Mouse (Mus musculus): ENCODE results near the gene Olfr172.
A peak's percentile ranks its signal among the peaks of the same experiment; 100 is the strongest.

Olfr172 gene

DNA sequence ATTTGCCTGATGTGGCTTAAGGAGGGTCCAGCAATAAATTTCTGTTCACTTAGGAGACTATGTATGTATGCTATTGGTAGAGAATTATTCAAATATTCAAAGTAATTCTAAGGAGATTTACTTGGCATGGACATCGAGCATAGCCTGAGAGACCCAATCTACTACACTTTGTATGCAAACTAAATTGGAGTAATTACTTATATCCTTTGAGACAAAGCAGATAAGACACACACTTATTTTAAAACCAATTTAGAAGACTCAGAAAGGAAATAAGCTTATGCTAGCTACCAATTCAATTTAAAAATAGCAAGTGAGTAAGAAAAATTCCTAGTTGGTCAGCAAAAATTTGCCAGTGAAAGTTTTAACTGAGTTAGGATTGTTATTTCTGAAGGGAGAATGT lies at the start of gene Olfr172:
Olfr172 (minus strand) TSS at position 101 of the 400 bp plus-strand sequence.
- DNase-seq: no peak

DNA sequence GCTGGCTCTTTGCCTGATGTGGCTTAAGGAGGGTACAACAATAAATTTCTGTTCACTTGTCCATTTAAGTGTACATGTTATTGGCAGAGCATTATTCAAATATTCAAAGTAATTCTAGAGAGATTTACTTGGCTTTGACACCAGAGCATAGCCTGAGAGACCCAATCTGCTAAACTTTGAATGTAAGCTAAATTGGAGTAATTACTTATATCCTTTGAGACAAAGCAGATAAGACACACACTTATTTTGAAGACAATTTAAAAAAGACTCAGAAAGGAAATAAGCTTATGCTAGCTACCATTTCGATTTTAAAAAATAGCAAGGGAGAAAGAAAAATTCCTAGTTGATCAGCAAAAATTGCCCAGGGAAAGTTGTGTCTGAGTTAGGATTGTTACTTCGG lies 37.2 kb upstream of the Olfr172 start, which contains the start of gene Olfr173:
Olfr173 (minus strand) TSS at position 101 of the 400 bp plus-strand sequence.
- no peak for DNase-seq

- no peak for DNase-seq
These were observed 6.8 kb downstream of the Olfr172 start for GRCm38 (mm10) chr16:58756191-58756590.

GRCm38 (mm10) chr16:58751314-58751713 lies 11.7 kb downstream of the Olfr172 start:
- DNase-seq: no peak

- no peak for DNase-seq
These were observed 16.3 kb downstream of the Olfr172 start for GRCm38 (mm10) chr16:58746715-58747114.

- no peak for DNase-seq
These were observed 22.2 kb downstream of the Olfr172 start for GRCm38 (mm10) chr16:58740751-58741150.

GRCm38 (mm10) chr16:58738800-58739199 lies 24.2 kb downstream of the Olfr172 start:
- no peak for DNase-seq

DNA sequence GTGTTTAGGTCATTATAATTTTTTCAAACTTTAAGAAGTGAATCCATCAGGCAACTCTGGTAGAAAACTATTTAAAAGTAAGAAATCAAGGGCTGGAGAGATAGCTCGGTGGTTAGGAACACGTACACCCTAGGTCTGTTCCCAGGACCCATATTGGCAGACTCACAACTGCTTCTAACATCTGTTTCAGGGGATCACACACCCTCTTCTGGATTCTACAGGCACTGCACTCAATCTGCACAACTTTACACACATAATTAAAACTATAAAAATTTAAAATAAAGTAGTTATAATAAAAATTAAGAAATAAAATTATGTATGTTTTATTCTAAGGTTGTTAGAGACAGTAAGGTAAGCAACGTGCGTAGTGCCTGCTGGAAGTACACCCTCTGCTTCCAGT lies 24.8 kb downstream of the Olfr172 start:
- DNase-seq: no peak

- no peak for DNase-seq
These were observed 34.8 kb downstream of the Olfr172 start for GRCm38 (mm10) chr16:58728176-58728671.

DNA sequence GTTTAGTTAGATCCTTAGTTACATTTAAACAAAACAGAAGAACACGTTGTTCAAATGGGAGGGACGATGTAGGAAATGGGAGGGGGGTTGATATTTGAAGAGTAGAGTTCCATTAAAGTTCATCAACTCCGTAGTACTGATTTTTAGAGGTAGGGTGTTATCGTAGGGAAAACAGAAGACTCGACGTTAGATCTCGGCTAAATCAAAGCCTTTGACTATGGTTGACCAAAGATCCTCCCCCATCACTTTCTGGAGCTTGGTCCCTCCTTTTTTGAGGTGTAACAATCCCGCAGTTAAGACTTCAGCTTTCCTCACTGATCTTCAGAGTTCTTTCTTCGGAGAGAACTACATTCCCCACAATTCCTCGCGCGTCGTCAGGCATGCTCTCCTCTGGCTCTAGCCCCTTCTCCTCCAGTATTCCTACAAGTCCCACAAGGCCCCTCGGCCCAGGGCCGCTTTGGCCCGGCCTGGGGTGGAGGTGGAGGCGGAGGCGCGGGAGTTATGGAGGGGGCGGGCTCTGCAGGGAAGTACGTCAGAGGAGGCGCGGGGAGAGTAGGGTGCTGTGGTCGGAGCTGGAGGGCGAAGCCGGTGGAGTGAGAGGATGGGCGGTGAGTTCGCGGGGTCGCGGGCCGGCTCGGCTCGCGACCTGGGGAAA lies 35.4 kb downstream of the Olfr172 start, which contains the start of gene Cldnd1:
Cldnd1 (plus strand) TSS at position 434 of the 655 bp plus-strand sequence.
- peak; percentile 97 for DNase-seq

DNA sequence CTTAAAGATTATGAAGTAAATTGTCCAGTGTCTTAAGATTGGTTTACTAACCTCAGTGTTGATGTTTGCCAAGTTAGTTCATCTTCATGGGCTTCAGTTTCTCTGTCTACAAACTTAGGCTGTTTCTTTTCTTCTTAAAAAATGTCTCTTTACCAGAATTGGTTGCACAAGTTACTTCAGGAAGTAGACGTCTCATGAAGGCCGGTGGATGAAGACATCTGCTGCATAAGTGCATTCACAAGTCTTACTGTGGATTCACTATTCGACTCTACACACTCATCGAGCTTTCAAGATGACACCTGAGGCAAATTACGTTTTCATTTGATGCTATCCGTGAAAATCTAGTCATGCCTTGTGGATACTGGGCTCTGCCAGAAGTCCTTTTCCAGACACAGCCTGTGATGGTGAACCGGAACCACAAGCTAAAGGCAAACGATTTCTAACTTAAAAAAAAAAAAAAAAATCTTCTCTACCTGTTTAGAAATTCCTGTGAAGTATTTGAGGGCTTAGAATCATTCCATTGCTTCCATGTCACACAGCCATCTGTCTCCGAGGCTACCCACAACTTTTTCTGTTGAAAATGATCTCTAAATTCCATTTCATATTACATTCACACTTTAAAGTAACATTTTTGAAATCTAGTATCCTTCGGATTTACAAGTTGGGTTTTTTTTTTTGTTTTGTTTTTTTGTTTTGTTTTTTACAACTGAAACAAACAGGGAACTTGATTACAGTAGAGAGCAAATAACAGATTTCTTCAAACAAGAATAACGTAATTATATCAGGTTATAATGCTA lies 36.1 kb downstream of the Olfr172 start:
- DNase-seq: no peak

GRCm38 (mm10) chr16:58722292-58722691 lies 40.7 kb downstream of the Olfr172 start:
- DNase-seq: no peak

GRCm38 (mm10) chr16:58718666-58719120 lies 44.3 kb downstream of the Olfr172 start, which contains the start of gene Gpr15:
Gene Gpr15 (minus strand): TSS chr16:58719070.
- no peak for DNase-seq

GRCm38 (mm10) chr16:58715018-58715417 lies 48.0 kb downstream of the Olfr172 start:
- DNase-seq: no peak

GRCm38 (mm10) chr16:58713128-58713527 lies 49.8 kb downstream of the Olfr172 start:
- no peak for DNase-seq

GRCm38 (mm10) chr16:58712221-58712620 lies 50.8 kb downstream of the Olfr172 start:
- DNase-seq: no peak
